In the genomic region with DNA sequence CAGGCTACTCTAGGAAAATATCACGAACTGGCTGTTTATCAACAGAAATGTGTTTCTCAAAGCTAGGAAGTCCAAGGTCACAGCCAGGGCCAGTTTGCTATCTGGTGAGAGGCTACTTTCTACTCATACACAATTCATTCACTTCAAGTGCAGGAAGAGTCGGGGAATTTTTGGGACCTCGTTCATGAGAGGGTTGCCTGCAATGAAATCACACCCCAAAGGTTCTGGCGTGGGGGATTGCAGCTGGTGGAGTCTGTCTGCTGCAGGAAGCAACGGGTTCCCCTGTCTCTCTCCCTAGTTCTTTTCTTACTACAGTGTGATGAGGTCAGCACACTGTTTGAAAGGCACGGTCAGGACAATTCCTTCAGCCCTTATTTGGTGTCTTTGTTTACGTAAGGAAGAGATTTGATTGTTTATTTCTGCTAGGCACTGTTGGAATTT, we compare ENCODE assay signal across 10 mouse cellular contexts. TPM values are rescaled to one million over a fixed set of nuclear protein-coding genes. Genes with fewer than 3 reads are reported as not detected.
A peak's percentile ranks its signal among the peaks of the same experiment; 100 is the strongest.
DNase-seq lines count a peak whose midpoint lies in the region; ATAC-seq and TF ChIP-seq lines count a peak whose summit lies in the region.
"Had no signal": no experiment of that assay in that cellular context is flagged by ENCODE, and none has a peak within 500 bp of the region (broad histone marks: within the 10 kb centered on the region; RNA-seq: fewer than 3 reads in every experiment).

No protein-coding gene starts in this region.

- no peaks in the 10 kb centered on the region for H3K9me3 ChIP-seq in lung, embryonic 14.5 days (ENCODE audit: low read depth, low read length)
- H3K9me3 ChIP-seq in kidney, embryonic 16.5 days (ENCODE audit: low read length): no peaks in the 10 kb centered on the region
- H3K9me3 ChIP-seq: liver, embryonic 15.5 days had no signal

- peak overlapping the region; percentile 78 for H3K27ac ChIP-seq in lung, embryonic 14.5 days (ENCODE audit: low read depth)
- H3K27ac ChIP-seq in embryonic fibroblast, embryonic 13.5 days (ENCODE audit: insufficient read depth, low read length): peak overlapping the region; percentile 93
- H3K27ac ChIP-seq in kidney, embryonic 16.5 days (ENCODE audit: low read length): peak overlapping the region; percentile 65
- peak overlapping the region; percentile 44 for H3K27ac ChIP-seq in small intestine, adult 2 months (ENCODE audit: insufficient read depth, low read depth, low read length)
- H3K27ac ChIP-seq: liver, embryonic 15.5 days had no signal

- ATAC-seq in lung, embryonic 14.5 days (ENCODE audit: insufficient read depth): peak; percentile 65
- no peak for ATAC-seq in kidney, embryonic 16.5 days (ENCODE audit: low FRiP score, low TSS enrichment)

- H3K4me3 ChIP-seq in lung, embryonic 14.5 days (ENCODE audit: low read depth, low read length): no peak overlapping the region
- H3K4me3 ChIP-seq in lung, adult 2 months (replicated peaks; ENCODE audit: extremely low read depth, low read depth, low read length): no peak overlapping the region
- no peak overlapping the region for H3K4me3 ChIP-seq in embryonic fibroblast, embryonic 13.5 days (ENCODE audit: insufficient read depth, low read length)
- no peak overlapping the region for H3K4me3 ChIP-seq in kidney, embryonic 16.5 days (ENCODE audit: low read length)
- H3K4me3 ChIP-seq in small intestine, adult 2 months (ENCODE audit: low read depth, low read length): no peak overlapping the region
- H3K4me3 ChIP-seq: liver, embryonic 15.5 days had no signal

- no peak overlapping the region for H3K9ac ChIP-seq in lung, embryonic 14.5 days
- no peak overlapping the region for H3K9ac ChIP-seq in kidney, embryonic 16.5 days (replicated peaks; ENCODE audit: low read length)
- H3K9ac ChIP-seq: liver, embryonic 15.5 days had no signal

- intact Hi-C loops in left cerebral cortex, postnatal 10 days (cut with DNase I): no loop called here

- no peaks in the 10 kb centered on the region for H3K36me3 ChIP-seq in lung, embryonic 14.5 days (ENCODE audit: insufficient read depth)
- no peaks in the 10 kb centered on the region for H3K36me3 ChIP-seq in kidney, embryonic 16.5 days (ENCODE audit: insufficient read depth, low read length)
- H3K36me3 ChIP-seq in small intestine, adult 2 months (ENCODE audit: control insufficient read depth, insufficient read depth, low read length): no peaks in the 10 kb centered on the region
- H3K36me3 ChIP-seq: liver, embryonic 15.5 days had no signal

- TF ChIP-seq CTCF in lung, embryonic 14.5 days (IDR thresholded peaks at IDR 0.05; ENCODE audit: low read depth): no peak
- no peak for TF ChIP-seq CTCF in lung, adult 2 months (IDR thresholded peaks at IDR 0.05; ENCODE audit: insufficient read depth, low read length)
- no peak for TF ChIP-seq CTCF in embryonic fibroblast, embryonic 13.5 days (IDR thresholded peaks at IDR 0.05; ENCODE audit: borderline replicate concordance, insufficient read depth, low read length)
- TF ChIP-seq CTCF in small intestine, adult 2 months (IDR thresholded peaks at IDR 0.05; ENCODE audit: extremely low read depth, insufficient read length, insufficient replicate concordance, low read depth, low read length): no peak

- TF ChIP-seq POLR2A in lung, adult 2 months (IDR thresholded peaks at IDR 0.05; ENCODE audit: borderline replicate concordance, extremely low read depth, low read depth, low read length): no peak
- no peak for TF ChIP-seq POLR2A in embryonic fibroblast, embryonic 13.5 days (IDR thresholded peaks at IDR 0.05; ENCODE audit: low read depth, low read length)
- TF ChIP-seq POLR2A in small intestine, adult 2 months (IDR thresholded peaks at IDR 0.05; ENCODE audit: low read depth, low read length): no peak

- peak; percentile 76 for DNase-seq in lung, embryonic 14.5 days
- DNase-seq in lung, adult 2 months: no peak
- no peak for DNase-seq in right cerebral cortex, postnatal 36 days (ENCODE audit: low spot score in 2 of 2)
- no peak for DNase-seq in left cerebral cortex, postnatal 10 days (ENCODE audit: extremely low spot score in 1 of 2, low spot score in 2 of 2)
- DNase-seq in cerebellum, postnatal 10 days: no peak
- DNase-seq: gastrocnemius, postnatal 14 days had no signal

- WGBS in lung, embryonic 14.5 days: 9% methylated on average over 7 of the region's 7 CpGs
- WGBS in lung, adult 2 months: 20% methylated on average over 7 of the region's 7 CpGs
- WGBS in kidney, embryonic 16.5 days: 27% methylated on average over 7 of the region's 7 CpGs
- WGBS in small intestine, adult 2 months: 41% methylated on average over 7 of the region's 7 CpGs

- H3K27me3 ChIP-seq in lung, embryonic 14.5 days (ENCODE audit: insufficient read depth, low read length): no peaks in the 10 kb centered on the region
- no peaks in the 10 kb centered on the region for H3K27me3 ChIP-seq in kidney, embryonic 16.5 days (ENCODE audit: insufficient read depth, low read length)
- no peaks in the 10 kb centered on the region for H3K27me3 ChIP-seq in small intestine, adult 2 months (ENCODE audit: control insufficient read depth, insufficient read depth, low read length)
- H3K27me3 ChIP-seq: liver, embryonic 15.5 days had no signal

- peaks cover 24% of the 10 kb centered on the region for H3K4me1 ChIP-seq in lung, embryonic 14.5 days (ENCODE audit: insufficient read depth)
- H3K4me1 ChIP-seq in lung, adult 2 months (ENCODE audit: control insufficient read depth, insufficient read depth, low read length): peaks cover 10% of the 10 kb centered on the region
- peaks cover 9% of the 10 kb centered on the region for H3K4me1 ChIP-seq in embryonic fibroblast, embryonic 13.5 days (ENCODE audit: control insufficient read depth, insufficient read depth, low read length)
- peaks cover 28% of the 10 kb centered on the region for H3K4me1 ChIP-seq in kidney, embryonic 16.5 days (ENCODE audit: insufficient read depth, low read length)
- peaks cover 18% of the 10 kb centered on the region for H3K4me1 ChIP-seq in small intestine, adult 2 months (ENCODE audit: control insufficient read depth, insufficient read depth, insufficient read length, low read length)

- 0 out of 2 replicates have a peak overlapping the region, but pooled peaks have one; percentile 25 for H3K4me2 ChIP-seq in lung, embryonic 14.5 days
- H3K4me2 ChIP-seq in kidney, embryonic 16.5 days (replicated peaks; ENCODE audit: low read depth, low read length): no peak overlapping the region
- H3K4me2 ChIP-seq: liver, embryonic 15.5 days had no signal

RNA-seq across cellular contexts. Expression of gene Alg14, which starts 48.8 kb away (rescaled TPM):
- polyA plus RNA-seq in lung, embryonic 14.5 days (2014; fragmentation: Nextera tagmentation; extraction: Ambion mirVana): 39.2 and 43.9 TPM in 2 replicates
- polyA plus RNA-seq in lung, adult 2 months (2012; rRNA removed): 19.6 and 24.5 TPM in 2 replicates
- 34.8 and 49.0 TPM in 2 replicates for polyA plus RNA-seq in embryonic fibroblast, embryonic 13.5 days (2011; ENCODE audit: insufficient read length, low read depth, missing spikeins)
- polyA plus RNA-seq in kidney, embryonic 16.5 days (2015; fragmentation: Nextera tagmentation; extraction: Ambion mirVana): 42.0 and 43.5 TPM in 2 replicates
- polyA plus RNA-seq in small intestine, adult 2 months (2012; rRNA removed): 5.1 and 6.4 TPM in 2 replicates
- 10 to 100 TPM; 20.8 to 22.2 TPM for total RNA-seq in left cerebral cortex, postnatal 10 days (2021)

RNA-seq across cellular contexts. Expression of gene Tmem56, which starts 57.4 kb away (rescaled TPM):
- polyA plus RNA-seq in lung, embryonic 14.5 days (2014; fragmentation: Nextera tagmentation; extraction: Ambion mirVana): 0.34 and 0.49 TPM in 2 replicates
- polyA plus RNA-seq in lung, adult 2 months (2012; rRNA removed): 2.3 TPM in 2 replicates
- polyA plus RNA-seq in embryonic fibroblast, embryonic 13.5 days (2011; ENCODE audit: insufficient read length, low read depth, missing spikeins): 0.27 and 1.1 TPM in 2 replicates
- polyA plus RNA-seq in kidney, embryonic 16.5 days (2015; fragmentation: Nextera tagmentation; extraction: Ambion mirVana): 1.5 and 1.6 TPM in 2 replicates
- polyA plus RNA-seq in small intestine, adult 2 months (2012; rRNA removed): 0.75 and 0.77 TPM in 2 replicates
- 10 to 100 TPM; 25.7 to 28.5 TPM for total RNA-seq in left cerebral cortex, postnatal 10 days (2021)
